Mouse (Mus musculus) retina, postnatal 1 day (tissue): ENCODE measurements around the gene Caskin1.

Experiments
- DNase-seq: peaks from one replicate; pipeline ENCODE4 v3.0.0-alpha.2; 2012

The Caskin1 gene

GRCm38 (mm10) chr17:24472512-24472911 is 15.9 kb upstream of the Caskin1 start:
- DNase-seq: no peak

GRCm38 (mm10) chr17:24473612-24474275 is 14.7 kb upstream of the Caskin1 start, which contains the start of gene Bricd5:
Gene Bricd5 (plus strand): TSS chr17:24473884.
- no peak for DNase-seq

- DNase-seq: no peak
Observed at GRCm38 (mm10) chr17:24474557-24474956, 13.8 kb upstream of the Caskin1 start.

GRCm38 (mm10) chr17:24475586-24475985 is 12.8 kb upstream of the Caskin1 start:
- DNase-seq: no peak

GRCm38 (mm10) chr17:24476022-24476776 is 12.2 kb upstream of the Caskin1 start:
- no peak for DNase-seq

GRCm38 (mm10) chr17:24477053-24477984 is 11.1 kb upstream of the Caskin1 start:
- DNase-seq: no peak

- no peak for DNase-seq
Observed at GRCm38 (mm10) chr17:24477985-24478600, 10.3 kb upstream of the Caskin1 start.

GRCm38 (mm10) chr17:24478663-24479380 is 9.6 kb upstream of the Caskin1 start, which contains the start of gene Mlst8:
Gene Mlst8 (minus strand): TSS chr17:24479078.
- peak; percentile 97 for DNase-seq

- DNase-seq: no peak
Observed at GRCm38 (mm10) chr17:24479431-24479830, 9.0 kb upstream of the Caskin1 start.

- DNase-seq: peak; percentile 49
Observed at GRCm38 (mm10) chr17:24480201-24480826, 8.1 kb upstream of the Caskin1 start.

- no peak for DNase-seq
Observed at GRCm38 (mm10) chr17:24481027-24481815, 7.2 kb upstream of the Caskin1 start.

- DNase-seq: no peak
Observed at GRCm38 (mm10) chr17:24483495-24483894, 4.9 kb upstream of the Caskin1 start.

GRCm38 (mm10) chr17:24485090-24485860 is 3.1 kb upstream of the Caskin1 start:
- peak; percentile 23 for DNase-seq

- DNase-seq: peak; percentile 80
Observed at GRCm38 (mm10) chr17:24488662-24489264, 362 bp downstream of the Caskin1 start.

- peak; percentile 35 for DNase-seq
Observed at GRCm38 (mm10) chr17:24489265-24490030, 1.0 kb downstream of the Caskin1 start.

GRCm38 (mm10) chr17:24490399-24490798 is 2.0 kb downstream of the Caskin1 start:
- DNase-seq: peak; percentile 27

- peak; percentile 79 for DNase-seq
Observed at GRCm38 (mm10) chr17:24494627-24495335, 6.4 kb downstream of the Caskin1 start.

GRCm38 (mm10) chr17:24495443-24495842 is 7.0 kb downstream of the Caskin1 start:
- no peak for DNase-seq
